Mouse (Mus musculus) spleen, adult 2 months (tissue): Measurements from ENCODE around the gene Atp8b5. TPM values are rescaled to one million over a fixed set of nuclear protein-coding genes. Genes with fewer than 3 reads are reported as not detected.
A peak's percentile ranks its signal among the peaks of the same experiment; 100 is the strongest.

Experiments used
- DNase-seq, 2 experiments: peaks; one replicate each; pipeline versions ENCODE4 v3.0.0 to v3.0.0-alpha.2; 2012 to 2021; ENCODE audit warnings: low spot score in 2 of 2, low read depth in 1 of 2
- H3K27ac ChIP-seq: fragments of 200-500 bp; 2 replicates; pipeline ENCODE4 v1.5.1; 2012; ENCODE audit warnings: low read length, inconsistent platforms; ENCODE audit not compliant: insufficient read depth
- H3K27me3 ChIP-seq: fragments of 200-500 bp; 2 replicates; pipeline ENCODE4 v1.6.1; 2012; ENCODE audit warnings: mild to moderate bottlenecking, moderate library complexity, low read length, inconsistent platforms; ENCODE audit not compliant: control insufficient read depth, insufficient read depth
- H3K36me3 ChIP-seq: fragments of 200-500 bp; 2 replicates; pipeline ENCODE4 v1.6.1; 2012; ENCODE audit warnings: mild to moderate bottlenecking, low read length, inconsistent platforms; ENCODE audit not compliant: control insufficient read depth, insufficient read depth
- H3K4me1 ChIP-seq: fragments of 200-500 bp; 2 replicates; pipeline ENCODE4 v1.6.1; 2011; ENCODE audit warnings: inconsistent platforms; ENCODE audit not compliant: control insufficient read depth, insufficient read depth, insufficient read length
- H3K4me3 ChIP-seq: fragments of 200-500 bp; 2 replicates; pipeline ENCODE4 v1.5.1; 2011; ENCODE audit warnings: mild to moderate bottlenecking, inconsistent platforms; ENCODE audit not compliant: insufficient read depth, insufficient read length; ENCODE audit errors: extremely low read depth
- CTCF ChIP-seq: fragments of 200-500 bp; IDR thresholded peaks from 2 replicates; pipeline ENCODE4 v1.5.1; 2011; ENCODE audit warnings: mild to moderate bottlenecking, inconsistent platforms; ENCODE audit not compliant: insufficient read depth, insufficient read length, insufficient replicate concordance; ENCODE audit errors: extremely low read depth
- POLR2A ChIP-seq: fragments of 200-500 bp; IDR thresholded peaks from 2 replicates; pipeline ENCODE4 v1.6.1; 2011; ENCODE audit warnings: low read depth, low read length, inconsistent platforms
- WGBS: fragments of 180-500 bp; shearing (Covaris S2); methylation state at CpG from one replicate; pipeline ENCODE4 v1.1.7; 2018; 5-methylcytosine and 5-hydroxymethylcytosine counted together
- polyA plus RNA-seq: library from polyadenylated mRNA; depleted of rRNA; stranded (reverse); fragments of >200 nt; gene quantifications from 2 replicates; pipeline ENCODE4 v1.2.3, GENCODE M21; 2012

Atp8b5 gene
- polyA plus RNA-seq, 1 experiment: 0.06 TPM

- Histone ChIP-seq H3K27ac (no peak overlapping the region), H3K4me3 (no peak overlapping the region), H3K4me1 (no peaks in the 10 kb centered on the region), H3K27me3 (no peaks in the 10 kb centered on the region), H3K36me3 (no peaks in the 10 kb centered on the region)
- WGBS: 35% methylated on average over 9 of the region's 9 CpGs
- TF ChIP-seq POLR2A: no peak
- no peak for TF ChIP-seq CTCF
- DNase-seq: no peak
These were observed 100.8 kb downstream of the Atp8b5 start for GRCm38 (mm10) chr4:43367787-43368186.

GRCm38 (mm10) chr4:43371406-43371805 lies 104.4 kb downstream of the Atp8b5 start:
- DNase-seq: no peak

GRCm38 (mm10) chr4:43372155-43372554 lies 105.2 kb downstream of the Atp8b5 start:
- DNase-seq: no peak
- Histone ChIP-seq H3K27ac (no peak overlapping the region), H3K4me3 (no peak overlapping the region), H3K4me1 (no peaks in the 10 kb centered on the region), H3K27me3 (no peaks in the 10 kb centered on the region), H3K36me3 (no peaks in the 10 kb centered on the region)
- TF ChIP-seq CTCF: no peak
- no peak for TF ChIP-seq POLR2A
- WGBS: 71% methylated on average over 4 of the region's 4 CpGs

More at GRCm38 (mm10) chr4:43371406-43371805, 104.4 kb downstream of the Atp8b5 start:
- Histone ChIP-seq H3K4me1 (no peaks in the 10 kb centered on the region), H3K27me3 (no peaks in the 10 kb centered on the region), H3K4me3 (no peak overlapping the region), H3K36me3 (no peaks in the 10 kb centered on the region), H3K27ac (no peak overlapping the region)
- WGBS: 77% methylated on average over 11 of the region's 11 CpGs
- no peak for TF ChIP-seq CTCF
- no peak for TF ChIP-seq POLR2A

GRCm38 (mm10) chr4:43374266-43374665 lies 107.3 kb downstream of the Atp8b5 start:
- Histone ChIP-seq H3K27me3 (no peaks in the 10 kb centered on the region), H3K36me3 (no peaks in the 10 kb centered on the region), H3K27ac (no peak overlapping the region), H3K4me3 (no peak overlapping the region), H3K4me1 (no peaks in the 10 kb centered on the region)
- WGBS: 76% methylated on average over 4 of the region's 4 CpGs
- DNase-seq: no peak
- TF ChIP-seq POLR2A (no peak), CTCF (no peak)

GRCm38 (mm10) chr4:43379601-43380000 lies 112.6 kb downstream of the Atp8b5 start:
- DNase-seq: no peak
- peaks cover 4% of the 10 kb centered on the region; the same call in 1 of the 2 replicates for H3K4me1 ChIP-seq
- WGBS: 90% methylated on average over 6 of the region's 6 CpGs
- H3K27me3 ChIP-seq: peaks cover 5% of the 10 kb centered on the region; the same call in 1 of the 2 replicates
- H3K4me3 ChIP-seq: no peak overlapping the region
- H3K36me3 ChIP-seq: no peaks in the 10 kb centered on the region
- no peak for TF ChIP-seq CTCF
- TF ChIP-seq POLR2A: no peak
- H3K27ac ChIP-seq: no peak overlapping the region

GRCm38 (mm10) chr4:43380951-43381350 lies 114.0 kb downstream of the Atp8b5 start:
- H3K27ac ChIP-seq: no peak overlapping the region

GRCm38 (mm10) chr4:43381408-43382154 lies 114.6 kb downstream of the Atp8b5 start, which contains the start of gene Rusc2:
Rusc2 (plus strand) TSS chr4:43381979.
- H3K4me1 ChIP-seq: peaks cover 4% of the 10 kb centered on the region; the same call in 1 of the 2 replicates
- no peak for TF ChIP-seq POLR2A
- H3K36me3 ChIP-seq: no peaks in the 10 kb centered on the region
- H3K27ac ChIP-seq: peak within 1 kb of the TSS; percentile 70
- DNase-seq: peak in 1 of 2 experiments; percentile 22
- peak within 1 kb of the TSS; percentile 51 for H3K4me3 ChIP-seq
- WGBS: 1% methylated on average over 60 of the region's 63 CpGs
- peaks cover 5% of the 10 kb centered on the region; the same call in 1 of the 2 replicates for H3K27me3 ChIP-seq

More at GRCm38 (mm10) chr4:43380951-43381350, 114.0 kb downstream of the Atp8b5 start:
- no peak for TF ChIP-seq CTCF
- no peak for TF ChIP-seq POLR2A
- Histone ChIP-seq H3K36me3 (no peaks in the 10 kb centered on the region), H3K4me3 (peak overlapping the region; percentile 51; the same call in 1 of the 2 replicates), H3K27me3 (peaks cover 5% of the 10 kb centered on the region; the same call in 1 of the 2 replicates), H3K4me1 (peaks cover 4% of the 10 kb centered on the region; the same call in 1 of the 2 replicates)
- DNase-seq: no peak
- WGBS: 53% methylated on average over 10 of the region's 10 CpGs
